Mouse (Mus musculus) monocyte, adult 5-6 weeks (primary cell): ENCODE data around the gene Psmd14. TPM values are rescaled to one million over a fixed set of nuclear protein-coding genes. Genes with fewer than 3 reads are reported as not detected.

Source experiments
- ATAC-seq: fragments of 153-309, 156-312 bp; replicated peaks from 2 replicates; pipeline ENCODE4 v1.8.0; 2017; ENCODE audit warnings: mild to moderate bottlenecking; ENCODE audit not compliant: low TSS enrichment, insufficient number of reproducible peaks, severe bottlenecking, poor library complexity, low FRiP score
- total RNA-seq: library from RNA; stranded (forward); fragments of 200-1000, 200-491, 200-594 nt; gene quantifications from 3 replicates; pipeline ENCODE4 v1.2.3, GENCODE M21; 2017

Psmd14 gene
- total RNA-seq, 1 experiment from 2014 or later = 196 TPM

- ATAC-seq = no peak
These were observed 40.9 kb downstream of the Psmd14 start for GRCm38 (mm10) chr2:61752362-61752761.

GRCm38 (mm10) chr2:61754989-61755388, 43.5 kb downstream of the Psmd14 start:
- ATAC-seq = no peak

- ATAC-seq = no peak
These were observed 47.9 kb downstream of the Psmd14 start for GRCm38 (mm10) chr2:61759234-61759855.

GRCm38 (mm10) chr2:61760044-61760443, 48.5 kb downstream of the Psmd14 start:
- no peak for ATAC-seq

- no peak for ATAC-seq
These were observed 53.1 kb downstream of the Psmd14 start for GRCm38 (mm10) chr2:61764470-61765105.

- ATAC-seq = no peak
These were observed 54.0 kb downstream of the Psmd14 start for GRCm38 (mm10) chr2:61765526-61765925.

- ATAC-seq = no peak
These were observed 69.3 kb downstream of the Psmd14 start for GRCm38 (mm10) chr2:61780794-61781193.

GRCm38 (mm10) chr2:61794960-61795359, 83.5 kb downstream of the Psmd14 start:
- no peak for ATAC-seq

GRCm38 (mm10) chr2:61798048-61798447, 86.6 kb downstream of the Psmd14 start:
- ATAC-seq = no peak

GRCm38 (mm10) chr2:61802656-61803251, 91.3 kb downstream of the Psmd14 start, which contains the start of gene Tbr1:
Gene Tbr1, plus strand, starts transcription at chr2:61802930.
- no peak; the same call in 1 of the 2 replicates for ATAC-seq

GRCm38 (mm10) chr2:61803443-61804367, 92.2 kb downstream of the Psmd14 start:
- no peak for ATAC-seq

- ATAC-seq = no peak
These were observed 92.9 kb downstream of the Psmd14 start for GRCm38 (mm10) chr2:61804382-61804840.

GRCm38 (mm10) chr2:61804841-61805540, 93.5 kb downstream of the Psmd14 start:
- no peak; the same call in 1 of the 2 replicates for ATAC-seq

GRCm38 (mm10) chr2:61805541-61806345, 94.2 kb downstream of the Psmd14 start:
- no peak for ATAC-seq

- no peak for ATAC-seq
These were observed 94.9 kb downstream of the Psmd14 start for GRCm38 (mm10) chr2:61806346-61806825.

- ATAC-seq = no peak
These were observed 95.7 kb downstream of the Psmd14 start for GRCm38 (mm10) chr2:61807151-61807550.

GRCm38 (mm10) chr2:61807781-61808180, 96.3 kb downstream of the Psmd14 start:
- no peak for ATAC-seq
